24 mouse cellular contexts compared by ENCODE assay signal in genomic region chr19:9918176-9918861, GRCm38 (mm10). TPM values are rescaled to one million over a fixed set of nuclear protein-coding genes. Genes with fewer than 3 reads are reported as not detected.
DNase-seq lines count a peak whose midpoint lies in the region; TF ChIP-seq lines count a peak whose summit lies in the region.
"Had no signal": no experiment of that assay in that cellular context is flagged by ENCODE, and none has a peak within 500 bp of the region (broad histone marks: within the 10 kb centered on the region; RNA-seq: fewer than 3 reads in every experiment).

No protein-coding gene starts in this region.

- dilution Hi-C loops in CH12.LX (cut with MboI; ENCODE audit: extremely low pct_ligation_motif_present, extremely low pct_unique_long_range_greater_than_20kb, low sequenced_read_pairs), result no loop called here

- H3K4me1 ChIP-seq in CH12.LX (ENCODE audit: control insufficient read depth in 1 of 2, insufficient read depth in 2 of 2), result peaks cover 8 to 38% of the 10 kb centered on the region in 2 experiments
- H3K4me1 ChIP-seq in bone marrow macrophage, adult 2 months (ENCODE audit: control insufficient read depth, insufficient read depth, low read length), result peaks cover 64% of the 10 kb centered on the region

- H3K79me2 ChIP-seq in CH12.LX (replicated peaks; ENCODE audit: control insufficient read depth, extremely low read depth, insufficient read depth, poor library complexity, severe bottlenecking), result no peaks in the 10 kb centered on the region

- intact Hi-C loops in heart, postnatal 36 days (cut with DNase I), result no loop called here

- H3K27ac ChIP-seq in CH12.LX (ENCODE audit: insufficient read depth, low read depth), result no peak overlapping the region
- H3K27ac ChIP-seq in bone marrow macrophage, adult 2 months (ENCODE audit: insufficient read depth, low read depth, low read length), result peak overlapping the region; percentile 95
- H3K27ac ChIP-seq: embryonic facial prominence, embryonic 12.5 days; embryonic facial prominence, embryonic 15.5 days; gastrocnemius, adult 2 months; heart, adult 2 months; heart, embryonic 10.5 days; heart, embryonic 13.5 days; hindbrain, embryonic 12.5 days had no signal

- peak; percentile 61 for DNase-seq in heart, adult 11 months
- no peak for DNase-seq in heart, postnatal 36 days
- DNase-seq in CH12.LX (ENCODE audit: extremely low read depth), result peak; percentile 35
- peak; percentile 49 for DNase-seq in splenic B cell, adult 2 months (ENCODE audit: low read depth, low spot score)
- DNase-seq in kidney, adult 9 months, result no peak
- no peak for DNase-seq in Muller cell, postnatal 12 days (ENCODE audit: inconsistent ontology term)
- DNase-seq in cerebellum, adult 9-10 months, result no peak
- DNase-seq: adrenal gland, postnatal 10 days; adrenal gland, postnatal 36 days; cerebellum, adult 11-12 months; cerebellum, adult 8-10 months; cerebellum, postnatal 14 days; forebrain, postnatal 0 days; gastrocnemius, adult 2 months; gastrocnemius, postnatal 25 days; heart, adult 2 months; heart, postnatal 14 days; kidney, adult 2 months had no signal

- peak; percentile 60 for TF ChIP-seq EP300 in CH12.LX (IDR thresholded peaks at IDR 0.05; ENCODE audit: low read length)

- no peak overlapping the region for H3K9ac ChIP-seq in CH12.LX (ENCODE audit: insufficient read depth, low read depth)
- H3K9ac ChIP-seq: embryonic facial prominence, embryonic 12.5 days; embryonic facial prominence, embryonic 15.5 days; forebrain, postnatal 0 days; heart, embryonic 13.5 days; hindbrain, embryonic 12.5 days had no signal

- no peak overlapping the region for H3K4me3 ChIP-seq in CH12.LX (replicated peaks in 1 of 3; ENCODE audit: low read depth in 2 of 3, low read length in 2 of 3, poor library complexity in 1 of 3)
- H3K4me3 ChIP-seq in bone marrow macrophage, adult 2 months (ENCODE audit: insufficient read depth, low read length), result no peak overlapping the region
- H3K4me3 ChIP-seq: embryonic facial prominence, embryonic 12.5 days; embryonic facial prominence, embryonic 15.5 days; gastrocnemius, adult 2 months; heart, adult 2 months; heart, embryonic 10.5 days; heart, embryonic 13.5 days; hindbrain, embryonic 12.5 days had no signal

- no peaks in the 10 kb centered on the region for H3K9me3 ChIP-seq in CH12.LX (replicated peaks; ENCODE audit: low read length)
- H3K9me3 ChIP-seq: embryonic facial prominence, embryonic 12.5 days; embryonic facial prominence, embryonic 15.5 days; heart, embryonic 10.5 days; heart, embryonic 13.5 days; hindbrain, embryonic 12.5 days had no signal

- H3K36me3 ChIP-seq in CH12.LX (replicated peaks in 1 of 2; ENCODE audit: control insufficient read depth in 1 of 2, insufficient read depth in 1 of 2, low read length in 1 of 2), result peaks cover 0 to 3% of the 10 kb centered on the region in 2 experiments
- H3K36me3 ChIP-seq in splenic B cell, adult 2 months (ENCODE audit: control insufficient read depth, insufficient read depth, low read length, poor library complexity, severe bottlenecking), result no peaks in the 10 kb centered on the region
- H3K36me3 ChIP-seq: embryonic facial prominence, embryonic 12.5 days; embryonic facial prominence, embryonic 15.5 days; heart, embryonic 10.5 days; heart, embryonic 13.5 days; hindbrain, embryonic 12.5 days had no signal

- no peak for TF ChIP-seq POLR2A in CH12.LX (IDR thresholded peaks at IDR 0.05; ENCODE audit: low read depth, low read length)
- no peak for TF ChIP-seq POLR2A in bone marrow macrophage, adult 2 months (IDR thresholded peaks at IDR 0.05; ENCODE audit: borderline replicate concordance, low read depth, low read length)

- peak in 1 of 2 experiments; percentile 25; a peak in 2 of 4 replicates for TF ChIP-seq CTCF in CH12.LX (conservative IDR thresholded peaks at IDR 0.05 in 1 of 2, IDR thresholded peaks at IDR 0.05 in 1 of 2; ENCODE audit: low read depth in 2 of 2, low read length in 2 of 2)
- peak; percentile 36; the same call in 1 of the 2 replicates for TF ChIP-seq CTCF in bone marrow macrophage, adult 2 months (IDR thresholded peaks at IDR 0.05; ENCODE audit: low read depth, low read length)

- in situ Hi-C loops in CH12.LX (cut with MboI; ENCODE audit: low pct_ligation_motif_present, low pct_unique_long_range_greater_than_20kb, low sequenced_read_pairs), result no loop called here

- no peak for TF ChIP-seq RAD21 in CH12.LX (IDR thresholded peaks at IDR 0.05; ENCODE audit: low read depth, low read length)

- H3K4me2 ChIP-seq in CH12.LX (ENCODE audit: insufficient read depth, low read depth, poor library complexity, severe bottlenecking), result no peak overlapping the region
- H3K4me2 ChIP-seq: embryonic facial prominence, embryonic 12.5 days; embryonic facial prominence, embryonic 15.5 days; heart, embryonic 13.5 days; hindbrain, embryonic 12.5 days had no signal

- H3K27me3 ChIP-seq in CH12.LX (replicated peaks), result no peaks in the 10 kb centered on the region
- no peaks in the 10 kb centered on the region for H3K27me3 ChIP-seq in splenic B cell, adult 2 months (ENCODE audit: control insufficient read depth, insufficient read depth, low read length, poor library complexity, severe bottlenecking)
- H3K27me3 ChIP-seq: embryonic facial prominence, embryonic 12.5 days; embryonic facial prominence, embryonic 15.5 days; heart, embryonic 13.5 days; hindbrain, embryonic 12.5 days had no signal

TF ChIP-seq in CH12.LX, 34 proteins besides CTCF, POLR2A, EP300 and RAD21:
- TF ChIP-seq SMC3 (IDR thresholded peaks at IDR 0.05; ENCODE audit: low read depth, low read length) (no peak; the same call in 1 of the 2 replicates), ZNF384 (IDR thresholded peaks at IDR 0.05; ENCODE audit: low read depth, low read length) (no peak), MYC (IDR thresholded peaks at IDR 0.05; ENCODE audit: low read depth, low read length) (0 out of 2 replicates have a peak, but pooled peaks have one; percentile 25), TBP (conservative IDR thresholded peaks at IDR 0.05; ENCODE audit: low read depth, low read length) (no peak), MAFK (IDR thresholded peaks at IDR 0.05; ENCODE audit: insufficient replicate concordance, low read length) (no peak), ELF1 (IDR thresholded peaks at IDR 0.05; ENCODE audit: low read depth, low read length) (no peak)
TF ChIP-seq in CH12.LX: peak in this region for 1.

RNA-seq across cellular contexts. Expression of gene Incenp, which starts 19.0 kb away (rescaled TPM):
- 1 to 10 TPM; 6.6 TPM for total RNA-seq in heart, postnatal 36 days (2021)
- total RNA-seq in CH12.LX (2012; rRNA removed), result 73.4 and 84.3 TPM in 2 replicates
- total RNA-seq in CH12.LX (2014; rRNA removed), result 58.5 and 63.7 TPM in 2 replicates
- 201 and 238 TPM in 2 replicates for polyA plus RNA-seq in CH12.LX (2012; ENCODE audit: insufficient read length, low read depth)
- polyA plus RNA-seq in bone marrow macrophage, adult 2 months (2012; ENCODE audit: insufficient read depth, insufficient read length, missing spikeins), result 146 and 159 TPM in 2 replicates

Comparison
In these comparisons a context has a peak if more than half of its experiments do, and no peak if none do; other contexts are left out.
1. DNase-seq: peak in heart, adult 11 months (single experiment), CH12.LX (single experiment) and splenic B cell, adult 2 months (single experiment); none in heart, postnatal 36 days (0 of 2), kidney, adult 9 months (single experiment), Muller cell, postnatal 12 days (single experiment) and cerebellum, adult 9-10 months (single experiment).
2. RNA of gene Incenp, which starts 19.0 kb away (total RNA-seq): 58.5 to 84.3 TPM in CH12.LX; 6.6 TPM in heart, postnatal 36 days; every median in the first group is over 4 times any median in the second.